31 mouse cellular contexts compared by ENCODE assay signal in genomic region chr12:40844324-40844723, GRCm38 (mm10).
DNase-seq lines count a peak whose midpoint lies in the region; ATAC-seq lines count a peak whose summit lies in the region.
"Had no signal": no experiment of that assay in that cellular context is flagged by ENCODE, and none has a peak within 500 bp of the region (broad histone marks: within the 10 kb centered on the region; RNA-seq: fewer than 3 reads in every experiment).

No protein-coding gene starts in this region.

- 92% methylated on average over 22 of the region's 22 CpGs for WGBS in heart, embryonic 12.5 days
- 90% methylated on average over 22 of the region's 22 CpGs for WGBS in liver, embryonic 13.5 days (ENCODE audit: insufficient replicate concordance)
- 91% methylated on average over 22 of the region's 22 CpGs for WGBS in liver, embryonic 12.5 days (ENCODE audit: insufficient replicate concordance)
- whole genome bisulfite sequencing in neural tube, embryonic 13.5 days: 93% methylated on average over 22 of the region's 22 CpGs
- 92% methylated on average over 22 of the region's 22 CpGs for WGBS in neural tube, embryonic 15.5 days

- no peak overlapping the region for H3K27ac ChIP-seq in heart, embryonic 12.5 days (ENCODE audit: poor library complexity, severe bottlenecking)
- H3K27ac ChIP-seq in liver, embryonic 13.5 days: no peak overlapping the region
- H3K27ac ChIP-seq in liver, embryonic 12.5 days: no peak overlapping the region
- H3K27ac ChIP-seq in neural tube, embryonic 13.5 days (replicated peaks): no peak overlapping the region
- H3K27ac ChIP-seq in neural tube, embryonic 15.5 days (replicated peaks): no peak overlapping the region
- H3K27ac ChIP-seq: embryonic facial prominence, embryonic 12.5 days; gastrocnemius, adult 2 months; heart, adult 2 months; heart, embryonic 15.5 days; hindbrain, embryonic 14.5 days; limb, embryonic 10.5 days; limb, embryonic 15.5 days; midbrain, embryonic 12.5 days had no signal

- no peaks in the 10 kb centered on the region for H3K9me3 ChIP-seq in heart, embryonic 12.5 days (replicated peaks)
- H3K9me3 ChIP-seq in liver, embryonic 13.5 days (replicated peaks): no peaks in the 10 kb centered on the region
- no peaks in the 10 kb centered on the region for H3K9me3 ChIP-seq in liver, embryonic 12.5 days (replicated peaks)
- no peaks in the 10 kb centered on the region for H3K9me3 ChIP-seq in neural tube, embryonic 13.5 days
- H3K9me3 ChIP-seq in neural tube, embryonic 15.5 days (replicated peaks): no peaks in the 10 kb centered on the region
- H3K9me3 ChIP-seq: embryonic facial prominence, embryonic 12.5 days; G1E; heart, embryonic 15.5 days; limb, embryonic 10.5 days; limb, embryonic 15.5 days; midbrain, embryonic 12.5 days had no signal

- H3K4me1 ChIP-seq in heart, embryonic 12.5 days (replicated peaks): peaks cover 16% of the 10 kb centered on the region
- H3K4me1 ChIP-seq in liver, embryonic 13.5 days (replicated peaks): peaks cover 28% of the 10 kb centered on the region
- peaks cover 28% of the 10 kb centered on the region for H3K4me1 ChIP-seq in liver, embryonic 12.5 days
- H3K4me1 ChIP-seq in neural tube, embryonic 13.5 days (replicated peaks): no peaks in the 10 kb centered on the region
- H3K4me1 ChIP-seq in neural tube, embryonic 15.5 days: no peaks in the 10 kb centered on the region
- H3K4me1 ChIP-seq: embryonic facial prominence, embryonic 12.5 days; limb, embryonic 10.5 days; limb, embryonic 15.5 days; midbrain, embryonic 12.5 days had no signal

- ATAC-seq in heart, embryonic 12.5 days (ENCODE audit: insufficient number of reproducible peaks, low FRiP score): 0 out of 2 replicates have a peak, but pooled peaks have one; percentile 25
- ATAC-seq in liver, embryonic 13.5 days (ENCODE audit: low read depth): no peak
- no peak for ATAC-seq in liver, embryonic 12.5 days
- peak; percentile 51; the same call in 1 of the 2 replicates for ATAC-seq in neural tube, embryonic 13.5 days (ENCODE audit: low read depth)
- ATAC-seq in neural tube, embryonic 15.5 days (ENCODE audit: low FRiP score): no peak; the same call in 1 of the 2 replicates
- ATAC-seq: CD4-positive, CD25-positive, alpha-beta regulatory T cell, adult 4 months; intestine, embryonic 16.5 days had no signal

- DNase-seq in heart, postnatal 10 days: no peak
- no peak for DNase-seq in liver, embryonic 13.5 days
- no peak for DNase-seq in natural killer cell, adult 2 months (ENCODE audit: low spot score in 2 of 2)
- DNase-seq: adrenal gland, postnatal 14 days; cerebellum, adult 11-12 months; cerebellum, adult 9-11 months; embryo, embryonic 11 days; gastrocnemius, adult 2 months; gastrocnemius, postnatal 36 days; heart, adult 2 months; heart, postnatal 36 days; kidney, adult 8-10 months; kidney, postnatal 14 days; layer of hippocampus, adult 9-11 months; lung, embryonic 14.5 days; lung, postnatal 36 days; thymus, adult 2 months; thymus, postnatal 36 days had no signal

- H3K4me2 ChIP-seq in heart, embryonic 12.5 days: no peak overlapping the region
- H3K4me2 ChIP-seq in liver, embryonic 13.5 days: no peak overlapping the region
- H3K4me2 ChIP-seq in liver, embryonic 12.5 days: no peak overlapping the region
- H3K4me2 ChIP-seq in neural tube, embryonic 13.5 days: no peak overlapping the region
- H3K4me2 ChIP-seq in neural tube, embryonic 15.5 days: no peak overlapping the region
- H3K4me2 ChIP-seq: embryonic facial prominence, embryonic 12.5 days; heart, embryonic 15.5 days; hindbrain, embryonic 14.5 days; limb, embryonic 15.5 days; lung, embryonic 14.5 days; midbrain, embryonic 12.5 days had no signal

- H3K27me3 ChIP-seq in heart, embryonic 12.5 days (replicated peaks): no peaks in the 10 kb centered on the region
- H3K27me3 ChIP-seq in liver, embryonic 13.5 days: peaks cover 16% of the 10 kb centered on the region; the same call in 1 of the 2 replicates
- H3K27me3 ChIP-seq in liver, embryonic 12.5 days (replicated peaks): peaks cover 8% of the 10 kb centered on the region
- no peaks in the 10 kb centered on the region for H3K27me3 ChIP-seq in neural tube, embryonic 13.5 days
- no peaks in the 10 kb centered on the region for H3K27me3 ChIP-seq in neural tube, embryonic 15.5 days (replicated peaks)
- H3K27me3 ChIP-seq: embryonic facial prominence, embryonic 12.5 days; heart, embryonic 15.5 days; limb, embryonic 15.5 days had no signal

- intact Hi-C loops in heart, postnatal 10 days (cut with DNase I): no loop called here

- no peak overlapping the region for H3K4me3 ChIP-seq in heart, embryonic 12.5 days
- H3K4me3 ChIP-seq in liver, embryonic 13.5 days (replicated peaks): no peak overlapping the region
- no peak overlapping the region for H3K4me3 ChIP-seq in liver, embryonic 12.5 days
- no peak overlapping the region for H3K4me3 ChIP-seq in neural tube, embryonic 13.5 days
- no peak overlapping the region for H3K4me3 ChIP-seq in neural tube, embryonic 15.5 days (replicated peaks)
- H3K4me3 ChIP-seq: embryonic facial prominence, embryonic 12.5 days; gastrocnemius, adult 2 months; heart, adult 2 months; heart, embryonic 15.5 days; limb, embryonic 10.5 days; limb, embryonic 15.5 days; midbrain, embryonic 12.5 days had no signal

- H3K36me3 ChIP-seq in heart, embryonic 12.5 days: no peaks in the 10 kb centered on the region
- no peaks in the 10 kb centered on the region for H3K36me3 ChIP-seq in liver, embryonic 13.5 days
- no peaks in the 10 kb centered on the region for H3K36me3 ChIP-seq in liver, embryonic 12.5 days
- H3K36me3 ChIP-seq in neural tube, embryonic 13.5 days: peaks cover 28% of the 10 kb centered on the region
- H3K36me3 ChIP-seq in neural tube, embryonic 15.5 days: peaks cover 7% of the 10 kb centered on the region; the same call in 1 of the 2 replicates
- H3K36me3 ChIP-seq: embryonic facial prominence, embryonic 12.5 days; G1E; heart, embryonic 15.5 days; limb, embryonic 10.5 days; midbrain, embryonic 12.5 days had no signal

- H3K9ac ChIP-seq in heart, embryonic 12.5 days: no peak overlapping the region
- 0 out of 2 replicates have a peak overlapping the region, but pooled peaks have one; percentile 22 for H3K9ac ChIP-seq in liver, embryonic 13.5 days
- H3K9ac ChIP-seq in liver, embryonic 12.5 days: no peak overlapping the region
- H3K9ac ChIP-seq in neural tube, embryonic 13.5 days: no peak overlapping the region
- no peak overlapping the region for H3K9ac ChIP-seq in neural tube, embryonic 15.5 days (replicated peaks)
- H3K9ac ChIP-seq: embryonic facial prominence, embryonic 12.5 days; heart, embryonic 15.5 days; hindbrain, embryonic 14.5 days; limb, embryonic 15.5 days; lung, embryonic 14.5 days; midbrain, embryonic 12.5 days had no signal

Comparison
In these comparisons a context has a peak if more than half of its experiments do, and no peak if none do; other contexts are left out.
1. ATAC-seq: peak in heart, embryonic 12.5 days (single experiment) and neural tube, embryonic 13.5 days (single experiment); none in liver, embryonic 13.5 days (single experiment), liver, embryonic 12.5 days (single experiment) and neural tube, embryonic 15.5 days (single experiment).